Mouse (Mus musculus): ENCODE data around the gene Gm45234. TPM values are rescaled to one million over a fixed set of nuclear protein-coding genes. Genes with fewer than 3 reads are reported as not detected.
A peak's percentile ranks its signal among the peaks of the same experiment; 100 is the strongest.

The Gm45234 gene
- polyA plus RNA-seq, 1 experiment from 2014 or later: not detected

DNA sequence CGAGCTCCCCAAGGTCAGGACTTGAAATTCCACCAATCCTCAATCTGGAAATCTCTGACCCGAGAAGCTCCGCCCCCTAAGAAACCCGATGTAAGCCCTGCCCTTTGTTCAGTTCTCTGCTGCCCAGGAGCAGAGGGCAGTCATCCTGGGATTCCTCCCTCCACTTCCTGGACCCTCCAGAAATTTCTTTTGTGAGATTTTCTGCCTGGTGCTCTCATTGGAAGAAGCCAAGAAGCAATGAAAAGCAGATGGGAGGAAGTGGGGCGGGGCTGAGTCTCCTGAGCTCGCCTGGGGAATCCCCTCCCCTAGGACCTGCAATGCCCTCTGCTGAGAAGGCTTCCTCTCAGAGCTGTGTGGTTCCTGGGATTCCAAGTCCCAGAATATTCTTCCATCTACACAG lies 26.6 kb upstream of the Gm45234 start:
- no peak overlapping the region for H3K27ac ChIP-seq (replicated peaks)
- no peaks in the 10 kb centered on the region for H3K27me3 ChIP-seq
- H3K4me3 ChIP-seq: no peak overlapping the region
- no peak overlapping the region for H3K9ac ChIP-seq
- no peak overlapping the region for H3K4me2 ChIP-seq
- H3K36me3 ChIP-seq: no peaks in the 10 kb centered on the region
- WGBS: 27% methylated on average over 6 of the region's 6 CpGs
- H3K4me1 ChIP-seq (replicated peaks): peaks cover 11% of the 10 kb centered on the region
- no peak for ATAC-seq (ENCODE audit: low FRiP score, low read depth)
- no peaks in the 10 kb centered on the region for H3K9me3 ChIP-seq

DNA sequence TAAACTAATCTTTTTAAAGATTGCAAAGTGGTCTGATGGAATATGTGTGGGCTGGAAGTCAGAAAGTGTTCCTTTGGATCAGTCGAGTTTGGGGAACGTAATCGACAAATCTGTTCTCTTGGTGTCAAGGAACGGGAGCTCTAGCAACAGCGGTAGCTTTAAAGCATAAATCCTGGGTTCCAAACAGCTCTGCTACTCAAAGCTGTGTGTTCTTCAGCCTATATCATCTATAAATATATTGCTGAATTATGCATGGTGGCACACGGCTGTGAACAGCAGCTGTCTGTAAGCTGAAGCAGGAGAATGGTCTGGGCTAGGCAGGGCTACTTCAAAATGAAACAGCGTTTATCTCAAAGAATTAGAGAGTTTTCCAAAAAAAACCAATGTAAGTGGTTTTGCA lies 25.1 kb upstream of the Gm45234 start:
- H3K4me1 ChIP-seq (replicated peaks): peaks cover 11% of the 10 kb centered on the region
- no peak for ATAC-seq (ENCODE audit: low FRiP score, low read depth)
- H3K36me3 ChIP-seq: no peaks in the 10 kb centered on the region
- H3K4me2 ChIP-seq: no peak overlapping the region
- H3K9me3 ChIP-seq: no peaks in the 10 kb centered on the region
- 90% methylated on average over 7 of the region's 7 CpGs for WGBS
- H3K27ac ChIP-seq (replicated peaks): no peak overlapping the region
- H3K27me3 ChIP-seq: no peaks in the 10 kb centered on the region
- no peak overlapping the region for H3K4me3 ChIP-seq
- H3K9ac ChIP-seq: no peak overlapping the region

DNA sequence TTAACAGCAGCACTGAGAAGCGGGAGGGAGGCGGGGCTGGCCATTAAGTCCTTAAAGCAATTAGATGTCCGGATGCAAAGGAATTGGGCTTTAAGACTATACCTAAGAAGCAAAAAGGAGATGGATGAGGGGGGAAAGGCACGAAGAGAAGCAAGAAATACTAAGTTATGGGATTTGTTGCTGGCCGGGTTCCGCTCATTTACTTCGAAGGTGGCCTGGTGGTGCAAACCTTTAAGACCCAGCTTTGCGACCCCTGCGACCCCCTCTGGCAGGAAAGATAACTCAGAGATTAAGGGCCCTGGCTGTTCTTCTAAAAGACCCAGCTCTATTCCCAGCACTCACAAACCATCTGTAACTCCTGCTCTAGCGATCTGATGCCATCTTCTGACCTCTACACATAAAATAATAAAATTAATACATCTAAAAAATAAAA lies 24.2 kb upstream of the Gm45234 start:
- peak; percentile 20; the same call in 1 of the 2 replicates for ATAC-seq (ENCODE audit: low FRiP score, low read depth)
- 2% methylated on average over 10 of the region's 10 CpGs for WGBS
- peak overlapping the region; percentile 38 for H3K4me3 ChIP-seq
- no peaks in the 10 kb centered on the region for H3K36me3 ChIP-seq
- H3K27me3 ChIP-seq: no peaks in the 10 kb centered on the region
- no peaks in the 10 kb centered on the region for H3K9me3 ChIP-seq
- peak overlapping the region; percentile 23 for H3K9ac ChIP-seq
- H3K4me2 ChIP-seq: peak overlapping the region; percentile 65
- peaks cover 11% of the 10 kb centered on the region for H3K4me1 ChIP-seq (replicated peaks)
- H3K27ac ChIP-seq (replicated peaks): peak overlapping the region; percentile 29; the same call in 1 of the 2 replicates

GRCm38 (mm10) chr6:124779222-124779983 lies 23.6 kb upstream of the Gm45234 start, which contains the start of gene Lrrc23:
Lrrc23 (minus strand) TSS chr6:124779727.
- Histone ChIP-seq H3K36me3 (no peaks in the 10 kb centered on the region), H3K9me3 (no peaks in the 10 kb centered on the region), H3K27ac (replicated peaks) (peak within 1 kb of the TSS; percentile 29; the same call in 1 of the 2 replicates), H3K27me3 (no peaks in the 10 kb centered on the region), H3K9ac (peak within 1 kb of the TSS; percentile 23), H3K4me1 (replicated peaks) (peaks cover 11% of the 10 kb centered on the region), H3K4me2 (peak within 1 kb of the TSS; percentile 65), H3K4me3 (peak within 1 kb of the TSS; percentile 38)
- WGBS: 2% methylated on average over 23 of the region's 23 CpGs
- ATAC-seq (ENCODE audit: low FRiP score, low read depth): peak; percentile 60

- 89% methylated on average over 15 of the region's 15 CpGs for WGBS
- Histone ChIP-seq H3K4me1 (replicated peaks) (peaks cover 34% of the 10 kb centered on the region), H3K27me3 (no peaks in the 10 kb centered on the region), H3K4me2 (no peak overlapping the region), H3K9ac (no peak overlapping the region), H3K36me3 (no peaks in the 10 kb centered on the region), H3K9me3 (no peaks in the 10 kb centered on the region), H3K4me3 (no peak overlapping the region), H3K27ac (replicated peaks) (no peak overlapping the region)
- no peak for ATAC-seq (ENCODE audit: low FRiP score, low read depth)
These were observed 14.7 kb upstream of the Gm45234 start for GRCm38 (mm10) chr6:124770511-124770910.

- H3K4me1 ChIP-seq (replicated peaks): peaks cover 34% of the 10 kb centered on the region
- H3K9ac ChIP-seq: peak overlapping the region; percentile 78
- WGBS: 67% methylated on average over 7 of the region's 7 CpGs
- no peaks in the 10 kb centered on the region for H3K9me3 ChIP-seq
- peak overlapping the region; percentile 81; the same call in 1 of the 2 replicates for H3K27ac ChIP-seq (replicated peaks)
- H3K27me3 ChIP-seq: no peaks in the 10 kb centered on the region
- H3K4me2 ChIP-seq: peak overlapping the region; percentile 80
- no peaks in the 10 kb centered on the region for H3K36me3 ChIP-seq
- peak overlapping the region; percentile 62 for H3K4me3 ChIP-seq
- no peak for ATAC-seq (ENCODE audit: low FRiP score, low read depth)
These were observed 14.2 kb upstream of the Gm45234 start for GRCm38 (mm10) chr6:124770013-124770412.

DNA sequence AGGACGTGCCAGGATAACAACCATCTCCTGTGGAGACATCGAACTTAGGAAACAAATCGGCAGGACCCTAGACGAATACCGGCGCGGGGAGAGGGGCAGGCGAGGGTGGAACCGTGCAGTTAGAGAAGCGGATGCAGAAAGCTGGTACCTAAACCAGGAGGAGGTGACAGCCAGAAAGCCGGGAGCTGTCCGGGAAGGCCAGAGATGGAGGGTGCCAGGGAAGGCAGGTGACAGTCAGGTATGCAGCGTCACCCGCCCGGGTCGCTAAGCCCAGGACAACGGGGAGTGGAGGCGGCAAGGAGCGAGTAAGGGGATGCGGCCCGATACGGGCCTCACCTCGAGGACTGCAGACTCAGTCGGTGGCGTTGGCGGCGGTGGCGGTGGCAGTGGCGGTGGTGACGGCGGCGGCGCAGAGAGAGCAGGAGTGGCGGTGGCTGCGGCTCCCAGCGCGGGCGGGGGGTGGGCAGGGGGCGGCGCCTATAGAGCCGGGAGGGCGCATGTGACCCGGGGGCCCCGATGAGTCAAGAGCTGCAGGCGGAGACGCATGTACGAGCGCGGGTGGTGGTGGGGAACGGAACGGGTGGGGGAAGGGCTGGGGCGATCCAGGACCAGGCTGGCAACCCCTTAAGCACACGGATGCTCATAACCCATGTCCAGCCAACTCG lies 13.4 kb upstream of the Gm45234 start, which contains the start of gene Eno2:
TSS of gene Eno2 (minus strand) at position 573 of the 665 bp plus-strand sequence.
- H3K4me1 ChIP-seq (replicated peaks): peaks cover 34% of the 10 kb centered on the region
- H3K36me3 ChIP-seq: no peaks in the 10 kb centered on the region
- H3K9me3 ChIP-seq: no peaks in the 10 kb centered on the region
- no peaks in the 10 kb centered on the region for H3K27me3 ChIP-seq
- WGBS: under 1% methylated on average over 51 of the region's 54 CpGs
- H3K4me2 ChIP-seq: peak within 1 kb of the TSS; percentile 80
- H3K4me3 ChIP-seq: peak within 1 kb of the TSS; percentile 62
- peak within 1 kb of the TSS; percentile 78 for H3K9ac ChIP-seq
- peak within 1 kb of the TSS; percentile 81 for H3K27ac ChIP-seq (replicated peaks)
- peak; percentile 84 for ATAC-seq (ENCODE audit: low FRiP score, low read depth)

DNA sequence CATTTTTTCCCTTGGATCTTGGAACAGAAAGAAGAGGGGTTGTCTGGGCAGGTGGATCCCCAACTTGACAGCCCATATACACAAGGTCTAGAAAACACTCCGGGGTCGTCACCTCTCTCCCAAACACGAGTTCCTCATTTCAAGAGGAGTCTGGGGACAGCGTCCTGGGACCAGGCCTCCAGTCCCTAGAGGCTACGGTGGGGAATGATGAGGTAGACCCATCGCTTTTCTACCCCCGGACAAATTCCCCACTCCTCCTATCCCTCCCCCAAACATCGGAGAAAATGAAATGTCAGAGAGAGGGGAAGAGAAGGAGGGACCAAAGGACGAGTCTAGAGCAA lies 12.9 kb upstream of the Gm45234 start:
- Histone ChIP-seq H3K4me3 (peak overlapping the region; percentile 62), H3K4me2 (peak overlapping the region; percentile 80), H3K9me3 (no peaks in the 10 kb centered on the region), H3K9ac (peak overlapping the region; percentile 78), H3K36me3 (no peaks in the 10 kb centered on the region), H3K27ac (replicated peaks) (peak overlapping the region; percentile 81), H3K27me3 (no peaks in the 10 kb centered on the region), H3K4me1 (replicated peaks) (peaks cover 34% of the 10 kb centered on the region)
- peak; percentile 36 for ATAC-seq (ENCODE audit: low FRiP score, low read depth)
- 4% methylated on average over 9 of the region's 9 CpGs for WGBS

GRCm38 (mm10) chr6:124767920-124768703 lies 12.3 kb upstream of the Gm45234 start:
- H3K4me3 ChIP-seq: peak overlapping the region; percentile 62
- H3K27ac ChIP-seq (replicated peaks): peak overlapping the region; percentile 81
- no peaks in the 10 kb centered on the region for H3K9me3 ChIP-seq
- peak overlapping the region; percentile 80 for H3K4me2 ChIP-seq
- no peaks in the 10 kb centered on the region for H3K36me3 ChIP-seq
- H3K9ac ChIP-seq: peak overlapping the region; percentile 78
- peaks cover 34% of the 10 kb centered on the region for H3K4me1 ChIP-seq (replicated peaks)
- no peaks in the 10 kb centered on the region for H3K27me3 ChIP-seq
- peak; percentile 55 for ATAC-seq (ENCODE audit: low FRiP score, low read depth)
- 20% methylated on average over 19 of the region's 19 CpGs for WGBS

GRCm38 (mm10) chr6:124767536-124767919 lies 11.7 kb upstream of the Gm45234 start:
- Histone ChIP-seq H3K27ac (replicated peaks) (peak overlapping the region; percentile 81; the same call in 1 of the 2 replicates), H3K36me3 (no peaks in the 10 kb centered on the region), H3K9ac (0 out of 2 replicates have a peak overlapping the region, but pooled peaks have one; percentile 78), H3K4me2 (peak overlapping the region; percentile 80), H3K27me3 (no peaks in the 10 kb centered on the region), H3K4me3 (peak overlapping the region; percentile 62), H3K4me1 (replicated peaks) (peaks cover 34% of the 10 kb centered on the region), H3K9me3 (no peaks in the 10 kb centered on the region)
- ATAC-seq (ENCODE audit: low FRiP score, low read depth): no peak
- 31% methylated on average over 4 of the region's 4 CpGs for WGBS

GRCm38 (mm10) chr6:124765951-124766350 lies 10.1 kb upstream of the Gm45234 start:
- Histone ChIP-seq H3K36me3 (no peaks in the 10 kb centered on the region), H3K27ac (replicated peaks) (no peak overlapping the region), H3K4me2 (no peak overlapping the region), H3K9me3 (no peaks in the 10 kb centered on the region), H3K27me3 (no peaks in the 10 kb centered on the region), H3K4me3 (no peak overlapping the region), H3K4me1 (replicated peaks) (peaks cover 34% of the 10 kb centered on the region), H3K9ac (no peak overlapping the region)
- WGBS: 82% methylated on average over 7 of the region's 7 CpGs
- ATAC-seq (ENCODE audit: low FRiP score, low read depth): no peak
